Mouse (Mus musculus) MEL (cell line): Measurements from ENCODE around the gene Ddx41.

ENCODE experiments used
- CTCF ChIP-seq, 3 experiments: IDR thresholded peaks in 2 of 3; conservative IDR thresholded peaks in 1 of 3; 2 replicates each; pipeline ENCODE4 v1.5.1; 2011 to 2012; ENCODE audit warnings: low read length in 3 of 3, low read depth in 2 of 3, mild to moderate bottlenecking in 2 of 3, improper control_type of control experiment in 1 of 3, inconsistent platforms in 1 of 3, mixed read lengths in 1 of 3, moderate library complexity in 1 of 3; ENCODE audit not compliant: control insufficient read depth in 1 of 3, insufficient read depth in 1 of 3, poor library complexity in 1 of 3, severe bottlenecking in 1 of 3
- ZC3H11A ChIP-seq: IDR thresholded peaks from 2 replicates; pipeline ENCODE4 v1.6.1; 2012; ENCODE audit warnings: low read depth, mild to moderate bottlenecking, inconsistent platforms, low read length, improper control_type of control experiment

GRCm38 (mm10) chr13:55522730-55523129 lies 13.7 kb downstream of the Ddx41 start:
- no peak for TF ChIP-seq ZC3H11A
- no peak for TF ChIP-seq CTCF (IDR thresholded peaks at IDR 0.05 in 2 of 3, conservative IDR thresholded peaks at IDR 0.05 in 1 of 3; ENCODE audit: control insufficient read depth in 1 of 3, insufficient read depth in 1 of 3, low read depth in 2 of 3, low read length in 3 of 3, poor library complexity in 1 of 3, severe bottlenecking in 1 of 3)
